Mouse (Mus musculus) c-Kit-negative CD71-positive TER-119-positive erythroid progenitor cells, embryonic 14.5 days (primary cell): ENCODE measurements around the gene Mpv17l.
"Not testable (repeated sequence)": the region's sequence is repeated elsewhere in the genome, so short reads cannot be mapped to it uniquely, and the experiment has no call there.

Experiments used
- DNase-seq: peaks from one replicate; pipeline ENCODE4 v3.0.0-alpha.2; 2013; ENCODE audit warnings: low read depth, low spot score

The Mpv17l gene

DNA sequence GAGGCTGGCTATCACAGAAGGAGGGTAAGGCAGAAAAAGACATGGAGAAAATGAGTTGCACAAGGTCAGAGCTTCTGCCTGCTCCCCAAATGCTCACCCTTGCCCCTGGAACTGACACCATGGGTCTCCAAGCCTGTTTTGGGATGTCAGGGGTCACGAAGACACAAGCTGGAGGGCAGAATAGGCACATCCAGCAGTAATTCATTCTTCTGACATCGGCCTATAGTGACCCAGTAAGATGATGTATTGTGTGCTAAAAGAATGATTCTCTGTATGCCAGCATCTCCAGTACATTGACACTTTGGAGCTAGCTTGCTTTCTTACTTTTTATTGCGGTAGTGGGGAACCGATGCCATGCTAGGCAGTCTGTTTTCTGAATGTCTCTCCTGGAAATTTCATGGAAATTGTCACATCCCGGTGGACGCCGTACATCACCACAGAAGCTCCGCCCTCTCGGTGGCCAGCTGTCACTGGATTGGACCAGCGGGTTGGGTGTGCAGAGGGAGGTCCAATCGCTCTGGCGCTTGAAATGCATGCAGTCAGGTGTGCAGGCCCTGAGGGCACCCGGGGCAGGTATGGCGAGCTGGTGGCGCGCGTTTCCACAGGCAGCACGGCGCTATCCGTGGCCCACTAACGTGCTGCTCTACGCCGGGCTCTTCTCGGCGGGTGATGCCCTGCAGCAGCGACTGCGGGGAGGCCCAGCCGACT is 37.3 kb downstream of the Mpv17l start:
- no peak for DNase-seq

DNA sequence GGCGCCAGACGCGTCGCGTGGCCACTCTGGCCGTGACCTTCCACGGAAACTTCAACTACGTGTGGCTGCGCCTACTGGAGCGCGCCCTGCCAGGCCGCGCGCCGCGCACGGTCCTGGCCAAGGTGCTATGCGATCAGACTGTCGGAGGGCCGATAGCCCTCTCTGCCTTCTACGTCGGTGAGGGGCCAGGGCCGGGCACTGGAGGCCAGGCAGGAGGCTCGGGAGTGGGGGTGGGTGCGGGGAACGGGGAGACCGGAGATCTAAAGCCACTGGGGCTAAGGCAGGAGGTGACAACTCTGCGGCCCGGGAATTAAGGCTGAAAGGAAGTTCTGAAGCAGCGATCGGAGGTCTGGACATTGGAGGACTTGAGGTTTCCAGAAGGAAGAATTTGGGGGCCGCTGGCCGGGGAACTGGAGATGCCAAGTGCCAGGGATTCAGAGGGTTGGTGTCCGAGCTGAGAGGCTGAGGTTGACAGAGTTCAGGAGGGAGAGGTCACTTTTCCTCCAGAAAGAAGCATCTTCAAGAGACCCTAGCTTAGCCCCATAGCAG is 38.0 kb downstream of the Mpv17l start:
- no peak for DNase-seq

- DNase-seq: no peak
Observed at GRCm38 (mm10) chr16:13944178-13944577, 41.2 kb downstream of the Mpv17l start.

GRCm38 (mm10) chr16:13944752-13945151 is 41.8 kb downstream of the Mpv17l start:
- no peak for DNase-seq

DNA sequence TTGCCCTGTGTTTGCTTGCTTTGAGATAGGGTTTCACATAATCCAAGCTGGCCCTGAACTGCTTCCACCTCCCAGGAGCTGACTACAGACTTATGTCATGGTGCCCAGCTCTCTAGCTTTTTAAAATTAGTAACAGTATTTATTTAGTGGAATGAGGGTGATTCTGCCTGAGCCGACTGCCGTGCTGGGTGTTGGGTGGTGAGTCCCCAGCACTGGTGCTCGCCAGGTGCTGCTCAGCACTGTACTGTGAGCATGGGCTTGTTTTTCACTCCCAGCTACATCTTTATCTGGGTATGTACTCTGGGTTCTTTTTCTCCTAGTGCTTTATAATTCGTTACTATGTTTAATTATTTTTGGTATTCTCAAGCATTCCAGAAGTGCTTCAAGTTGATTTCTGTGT is 42.2 kb downstream of the Mpv17l start:
- DNase-seq: no peak

DNA sequence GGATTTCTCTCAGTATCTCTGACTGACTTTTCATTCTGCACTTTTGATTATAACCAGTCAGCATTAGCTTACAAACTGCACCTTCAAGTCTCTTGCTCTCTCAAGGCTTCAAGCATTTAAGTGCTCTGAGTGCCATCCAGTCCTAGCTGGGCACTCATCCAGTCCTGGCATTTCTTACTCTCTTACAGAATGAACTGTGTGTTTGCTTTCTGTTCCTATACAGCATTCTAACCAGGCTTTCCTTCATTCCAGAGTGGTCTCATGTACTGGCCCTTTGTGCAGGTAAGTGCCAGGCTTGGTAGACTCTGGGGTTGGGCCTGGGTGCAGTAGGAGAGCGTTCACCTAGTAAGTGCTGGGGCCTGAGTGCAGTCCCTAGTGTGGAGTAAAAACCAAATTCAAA is 43.3 kb downstream of the Mpv17l start:
- no peak for DNase-seq

GRCm38 (mm10) chr16:13951245-13951644 is 48.3 kb downstream of the Mpv17l start:
- no peak for DNase-seq

GRCm38 (mm10) chr16:13962053-13962452 is 59.1 kb downstream of the Mpv17l start:
- no peak for DNase-seq

- DNase-seq: no peak
Observed at GRCm38 (mm10) chr16:13969096-13969495, 66.1 kb downstream of the Mpv17l start.

- DNase-seq: no peak
Observed at GRCm38 (mm10) chr16:13972051-13972450, 69.1 kb downstream of the Mpv17l start.

DNA sequence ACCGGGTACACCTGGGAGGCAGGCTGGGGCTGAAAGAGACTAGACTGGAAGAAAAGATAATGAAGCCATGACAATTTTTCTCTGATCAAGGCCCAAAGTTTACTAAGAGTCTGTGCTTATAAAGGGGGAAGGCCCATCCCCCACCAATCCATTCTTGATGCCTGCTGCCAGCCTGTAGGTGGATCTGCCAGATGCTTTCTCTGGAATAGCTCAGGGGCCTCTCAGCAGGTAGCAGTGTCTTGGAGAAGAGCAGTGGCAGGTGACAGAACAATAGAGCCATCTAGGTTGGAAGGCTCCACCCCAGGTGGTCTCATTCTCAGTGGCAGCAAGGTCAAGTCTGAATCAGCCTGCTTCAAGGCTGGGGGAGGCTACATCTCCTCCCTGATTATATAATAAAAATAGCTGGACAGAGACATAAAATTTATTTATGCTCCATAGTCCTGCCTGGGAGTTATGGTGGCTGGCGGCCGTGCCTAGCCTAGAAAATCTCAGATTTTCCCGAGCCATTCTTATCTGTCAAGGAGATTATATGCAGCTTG is 73.5 kb downstream of the Mpv17l start:
- DNase-seq: not testable (repeated sequence)

GRCm38 (mm10) chr16:13977026-13977425 is 74.1 kb downstream of the Mpv17l start:
- not testable (repeated sequence) for DNase-seq

DNA sequence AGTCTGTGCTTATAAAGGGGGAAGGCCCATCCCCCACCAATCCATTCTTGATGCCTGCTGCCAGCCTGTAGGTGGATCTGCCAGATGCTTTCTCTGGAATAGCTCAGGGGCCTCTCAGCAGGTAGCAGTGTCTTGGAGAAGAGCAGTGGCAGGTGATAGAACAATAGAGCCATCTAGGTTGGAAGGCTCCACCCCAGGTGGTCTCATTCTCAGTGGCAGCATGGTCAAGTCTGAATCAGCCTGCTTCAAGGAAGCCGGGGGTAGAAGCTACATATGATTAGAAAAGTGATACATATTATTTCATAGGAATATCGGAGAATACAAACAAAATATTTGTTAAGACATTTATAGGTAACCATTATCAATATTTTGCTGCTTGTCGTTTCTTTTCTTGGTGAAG is 78.8 kb downstream of the Mpv17l start:
- not testable (repeated sequence) for DNase-seq

GRCm38 (mm10) chr16:13983161-13983560 is 80.2 kb downstream of the Mpv17l start:
- DNase-seq: no peak

DNA sequence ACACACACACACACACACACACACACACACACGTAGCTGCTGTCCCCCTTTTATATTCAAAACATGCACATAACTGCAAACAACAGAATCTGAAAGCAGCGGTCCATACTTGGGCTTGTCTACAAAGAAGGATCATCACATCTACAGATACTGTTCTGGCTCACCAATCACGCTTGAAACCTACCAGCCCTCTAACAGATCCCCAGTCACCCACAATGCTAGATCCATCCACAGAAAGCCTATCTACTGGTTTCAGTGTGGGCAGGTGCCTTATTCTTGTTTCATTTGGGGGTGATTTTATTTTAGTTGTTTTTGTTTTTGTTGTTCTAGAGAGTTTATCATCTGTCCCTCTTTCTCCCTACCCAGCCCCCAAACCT is 83.2 kb downstream of the Mpv17l start:
- DNase-seq: no peak

- DNase-seq: no peak
Observed at GRCm38 (mm10) chr16:13986574-13987478, 83.9 kb downstream of the Mpv17l start, which contains the start of the genes 2900011O08Rik and Ifitm7. TSS of gene 2900011O08Rik (plus strand) at chr16:13986604. TSS of gene Ifitm7 (minus strand) at chr16:13986888.

DNA sequence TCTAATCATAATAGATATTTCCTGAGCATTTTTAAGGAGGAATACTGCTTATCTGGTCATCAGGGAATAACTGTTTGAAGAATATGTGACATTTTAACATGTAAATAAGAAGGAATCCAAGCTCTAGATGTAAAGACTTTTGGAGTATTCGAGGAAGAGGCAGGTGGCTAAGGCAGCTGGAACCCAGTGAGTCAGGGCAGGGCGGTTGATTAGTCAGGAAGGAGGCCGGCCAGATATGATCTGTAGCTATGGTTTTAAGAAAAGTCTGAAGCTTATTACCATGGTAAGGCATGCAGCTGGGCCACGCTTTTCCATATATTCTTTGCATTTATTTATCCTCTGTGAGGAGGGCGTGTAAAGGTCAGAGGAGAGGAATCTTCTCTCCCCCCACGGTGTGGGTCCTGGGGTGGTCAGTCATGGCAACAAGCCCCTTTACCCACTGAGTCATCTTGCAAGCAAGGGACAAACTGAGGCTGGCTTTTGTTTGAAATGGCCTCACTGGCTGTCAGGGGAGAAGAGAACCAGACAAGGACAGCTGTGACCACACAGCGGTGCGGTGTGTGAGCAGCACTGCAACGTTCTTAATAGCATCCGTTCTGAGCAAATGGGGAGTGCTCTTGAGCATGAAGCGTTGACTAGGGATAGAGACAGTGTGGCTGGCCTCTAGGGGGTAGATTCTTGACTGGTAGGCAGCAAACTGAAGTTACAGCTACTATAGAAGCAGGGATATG is 89.7 kb downstream of the Mpv17l start:
- DNase-seq: no peak

DNA sequence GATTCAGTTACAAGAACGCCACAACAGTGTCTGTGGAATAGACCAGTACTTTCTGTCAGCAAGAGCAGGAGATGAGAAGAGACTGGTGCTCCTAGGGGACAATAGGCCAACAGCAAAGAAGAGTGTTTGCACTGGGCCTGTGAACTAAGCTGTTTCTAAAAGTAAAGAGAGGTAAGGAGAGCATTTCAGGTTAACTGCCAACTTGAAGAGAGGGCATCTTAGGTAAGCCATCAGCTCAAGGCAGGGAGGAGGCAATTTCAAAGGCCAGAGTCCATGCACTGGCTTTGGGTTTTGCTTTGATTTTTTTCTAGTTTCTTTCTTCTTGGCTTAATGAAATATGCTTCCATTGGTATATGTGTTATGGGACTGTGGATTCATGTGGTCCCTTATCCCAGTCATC is 91.1 kb downstream of the Mpv17l start:
- no peak for DNase-seq

DNA sequence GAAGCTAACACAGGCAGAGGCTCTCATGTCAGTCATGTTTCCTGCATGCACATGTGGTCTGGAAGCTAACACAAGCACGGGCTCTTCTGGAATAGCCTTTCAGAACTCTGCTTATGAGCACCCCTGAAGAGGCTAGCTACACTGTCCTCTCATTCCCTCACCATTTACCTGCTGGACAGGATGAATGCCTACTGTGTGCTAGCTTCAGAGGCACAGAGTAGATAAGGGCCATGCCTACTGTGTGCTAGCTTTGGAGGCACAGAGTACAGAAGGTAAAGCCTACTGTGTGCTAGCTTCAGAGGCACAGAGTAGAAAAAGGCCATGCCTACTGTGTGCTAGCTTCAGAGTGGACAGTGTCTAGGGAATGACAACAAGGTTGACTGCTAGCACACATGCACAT is 91.5 kb downstream of the Mpv17l start:
- no peak for DNase-seq
